Mouse (Mus musculus): ENCODE measurements around the gene Mgll. TPM values are rescaled to one million over a fixed set of nuclear protein-coding genes. Genes with fewer than 3 reads are reported as not detected.

Gene Mgll
- total RNA-seq, 2 experiments from 2014 or later = 178 to 182 TPM

DNA sequence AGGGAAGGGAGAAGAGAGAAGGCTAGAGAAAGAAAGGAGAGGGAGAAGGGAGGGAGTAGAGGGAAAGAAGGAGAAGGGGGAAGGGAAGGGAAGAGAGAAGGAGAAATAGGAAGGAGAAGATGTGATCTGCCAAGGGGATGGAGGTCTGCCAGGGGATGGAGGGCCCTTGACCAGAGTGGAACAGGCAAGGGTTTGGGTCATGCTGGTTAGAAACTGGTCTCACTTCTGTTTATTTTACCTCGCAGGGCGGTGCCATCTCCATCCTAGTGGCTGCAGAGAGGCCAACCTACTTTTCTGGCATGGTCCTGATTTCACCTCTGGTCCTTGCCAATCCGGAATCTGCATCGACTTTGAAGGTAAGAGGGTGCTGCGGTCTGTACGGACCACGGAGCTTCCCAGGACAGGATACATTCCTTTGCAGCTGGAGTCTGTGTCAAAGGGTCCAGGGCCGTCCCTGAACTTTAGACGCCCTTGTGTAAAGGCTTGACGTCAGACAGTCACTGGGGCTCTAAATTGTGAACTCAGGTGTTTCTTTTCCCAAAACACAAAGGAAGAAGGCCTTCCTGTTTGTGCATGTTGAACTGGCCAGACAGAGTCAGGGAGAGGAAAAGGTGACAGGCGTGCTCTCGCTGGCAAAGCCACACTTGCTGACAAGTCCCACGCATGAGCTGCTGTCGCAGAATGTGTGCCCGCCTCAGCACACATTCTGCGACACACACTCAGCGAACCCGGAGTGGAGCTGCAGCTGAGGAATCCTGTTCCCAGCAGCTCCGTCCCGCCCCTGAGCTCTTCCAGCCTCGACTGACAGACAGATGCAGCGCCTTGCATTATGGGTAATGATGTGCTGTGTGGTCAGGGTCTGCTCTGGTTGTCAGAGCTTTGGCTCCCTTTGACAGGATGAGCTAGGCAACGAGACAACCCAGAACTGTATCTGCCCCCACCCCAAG, 85.2 kb downstream of the Mgll start:
- peak overlapping the region; percentile 86 for H3K27ac ChIP-seq
- no peak overlapping the region for H3K4me3 ChIP-seq
- TF ChIP-seq CTCF (conservative IDR thresholded peaks at IDR 0.05) = no peak
- no peak for DNase-seq (ENCODE audit: low spot score in 2 of 2)

DNA sequence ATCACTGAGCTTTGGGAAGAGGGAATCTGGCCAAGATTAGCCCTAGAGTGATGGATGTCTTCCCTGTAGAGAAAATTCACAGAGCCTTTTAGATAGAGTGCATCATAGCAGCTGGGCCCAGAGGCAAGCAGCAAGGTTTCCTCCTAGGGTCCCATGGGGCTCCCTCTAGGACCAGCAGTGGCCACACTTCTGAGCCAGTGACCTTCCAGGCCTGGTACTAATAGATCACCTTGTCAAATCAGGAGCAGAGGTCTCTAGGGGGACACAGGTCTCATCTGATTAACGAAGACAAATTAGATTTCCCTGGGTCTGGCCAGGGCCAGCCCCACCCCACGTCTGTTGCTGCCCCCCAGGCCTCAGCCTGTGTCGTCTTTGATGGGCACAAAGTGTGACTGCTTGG, 86.1 kb downstream of the Mgll start:
- TF ChIP-seq CTCF (conservative IDR thresholded peaks at IDR 0.05) = no peak
- no peak for DNase-seq (ENCODE audit: low spot score in 2 of 2)
- Histone ChIP-seq H3K4me3 (no peak overlapping the region), H3K27ac (peak overlapping the region; percentile 86)

DNA sequence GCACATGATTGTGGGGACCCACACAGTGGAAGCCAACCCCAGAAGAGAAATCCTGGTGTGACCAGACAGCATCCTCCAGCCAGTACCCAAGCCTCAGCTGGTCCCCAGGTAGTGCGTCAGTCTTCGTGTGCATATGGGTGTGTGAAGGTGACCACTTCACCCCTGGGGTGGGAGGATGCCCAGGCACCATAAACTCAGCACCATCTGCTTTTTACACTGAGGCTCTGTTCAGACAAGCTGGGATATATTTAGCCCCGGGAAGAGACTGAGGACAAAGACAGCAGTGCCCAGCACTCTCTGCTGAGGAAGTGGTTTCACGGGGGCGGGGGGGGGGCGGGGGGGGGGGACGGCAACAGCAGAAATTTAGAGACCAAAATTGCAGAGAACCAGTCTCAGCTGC, 87.2 kb downstream of the Mgll start:
- no peak for TF ChIP-seq CTCF (conservative IDR thresholded peaks at IDR 0.05)
- Histone ChIP-seq H3K4me3 (no peak overlapping the region), H3K27ac (peak overlapping the region; percentile 86)
- no peak for DNase-seq (ENCODE audit: low spot score in 2 of 2)

DNA sequence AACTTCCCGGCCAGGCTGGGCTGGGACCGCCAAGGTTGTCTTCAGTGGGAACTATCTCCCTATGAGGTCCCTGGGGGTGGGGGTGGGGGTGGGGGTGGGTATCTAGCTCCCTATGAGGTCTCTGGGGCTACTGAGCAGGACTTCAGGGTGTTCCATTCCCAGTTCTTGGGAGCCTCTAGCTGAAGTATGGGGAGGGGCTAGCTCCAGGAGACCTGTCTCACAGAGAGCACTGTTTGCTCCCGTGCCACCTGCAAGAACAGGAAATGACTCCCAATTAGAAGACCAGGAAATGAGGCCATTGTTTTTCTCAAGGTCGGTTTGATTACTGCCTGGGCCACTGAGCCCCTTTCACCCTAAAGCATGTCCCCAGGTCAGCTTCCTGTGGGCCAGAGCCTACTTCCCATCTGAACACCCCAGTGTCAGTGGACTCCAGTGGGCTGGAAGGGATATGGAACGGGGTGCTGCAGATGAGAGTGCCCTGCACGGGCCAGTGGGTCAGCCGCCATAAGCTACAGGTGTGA, 87.7 kb downstream of the Mgll start:
- DNase-seq (ENCODE audit: low spot score in 2 of 2) = no peak
- peak overlapping the region; percentile 77 for H3K27ac ChIP-seq
- no peak for TF ChIP-seq CTCF (conservative IDR thresholded peaks at IDR 0.05)

DNA sequence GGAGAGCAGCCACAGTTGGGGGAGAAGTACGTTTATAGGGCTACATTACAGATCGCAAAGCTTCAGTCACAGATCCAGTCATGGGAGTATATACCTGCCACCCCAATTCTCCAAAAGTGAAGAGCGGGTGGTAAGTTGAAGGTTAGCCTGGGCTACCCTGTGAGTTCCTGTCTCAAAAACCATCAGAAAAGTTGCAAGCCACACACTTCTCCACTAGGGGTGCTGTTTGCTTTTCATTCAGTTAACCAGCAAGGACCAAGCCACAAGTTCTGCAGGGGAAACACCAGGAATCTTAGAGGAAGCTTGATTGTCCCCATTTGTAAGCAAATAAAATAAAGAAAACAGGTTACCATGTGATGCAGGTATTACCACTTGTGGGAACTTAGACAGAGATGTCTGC, 88.7 kb downstream of the Mgll start:
- H3K4me3 ChIP-seq = no peak overlapping the region
- H3K27ac ChIP-seq = peak overlapping the region; percentile 77
- DNase-seq (ENCODE audit: low spot score in 2 of 2) = peak in 1 of 2 experiments; percentile 64
- peak; percentile 91 for TF ChIP-seq CTCF (conservative IDR thresholded peaks at IDR 0.05)

More for the DNA sequence above, 87.7 kb downstream of the Mgll start:
- no peak overlapping the region for H3K4me3 ChIP-seq

DNA sequence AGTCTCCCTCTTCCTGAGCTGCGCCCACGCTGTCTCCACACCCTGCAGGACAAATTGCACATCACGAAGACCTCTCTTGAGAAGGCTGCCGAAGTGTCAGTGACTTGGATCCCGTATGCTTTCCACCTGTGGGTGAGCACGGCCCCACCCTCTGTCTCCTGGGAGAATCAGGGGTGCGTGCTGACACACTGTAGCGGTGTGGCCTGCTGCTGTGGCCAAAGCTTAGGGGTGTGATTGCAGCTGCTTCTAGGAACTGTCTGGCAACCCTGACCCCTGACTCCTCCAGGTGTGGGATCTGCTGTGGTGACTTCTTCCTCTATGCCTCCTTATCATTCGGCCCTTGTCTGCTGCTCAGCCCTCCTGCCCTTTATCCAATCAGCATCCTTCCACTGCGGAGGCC, 89.6 kb downstream of the Mgll start:
- no peak for TF ChIP-seq CTCF (conservative IDR thresholded peaks at IDR 0.05)
- Histone ChIP-seq H3K4me3 (no peak overlapping the region), H3K27ac (no peak overlapping the region; the same call in 1 of the 2 replicates)
- no peak for DNase-seq (ENCODE audit: low spot score in 2 of 2)

DNA sequence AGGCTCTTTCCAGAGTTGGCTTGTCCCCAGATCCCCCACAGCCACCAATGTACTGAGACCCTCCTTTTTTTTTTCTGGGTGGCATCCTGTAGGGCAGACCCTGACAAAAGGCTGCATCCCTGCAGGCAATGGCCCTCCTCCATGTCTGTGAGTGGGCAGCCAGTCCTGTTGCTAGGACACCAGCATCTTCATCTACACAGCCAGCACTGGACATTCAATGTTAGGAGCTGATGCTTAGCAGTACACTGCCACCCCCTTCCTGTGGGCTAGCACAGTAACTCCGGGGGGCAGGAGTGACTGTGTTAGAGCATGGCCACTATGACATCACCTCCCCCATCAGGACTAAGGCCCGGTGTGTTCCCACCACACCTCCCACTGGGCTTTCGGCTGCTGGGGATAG, 90.8 kb downstream of the Mgll start:
- H3K4me3 ChIP-seq = no peak overlapping the region
- peak overlapping the region; percentile 14; the same call in 1 of the 2 replicates for H3K27ac ChIP-seq
- DNase-seq (ENCODE audit: low spot score in 2 of 2) = no peak
- no peak for TF ChIP-seq CTCF (conservative IDR thresholded peaks at IDR 0.05)

DNA sequence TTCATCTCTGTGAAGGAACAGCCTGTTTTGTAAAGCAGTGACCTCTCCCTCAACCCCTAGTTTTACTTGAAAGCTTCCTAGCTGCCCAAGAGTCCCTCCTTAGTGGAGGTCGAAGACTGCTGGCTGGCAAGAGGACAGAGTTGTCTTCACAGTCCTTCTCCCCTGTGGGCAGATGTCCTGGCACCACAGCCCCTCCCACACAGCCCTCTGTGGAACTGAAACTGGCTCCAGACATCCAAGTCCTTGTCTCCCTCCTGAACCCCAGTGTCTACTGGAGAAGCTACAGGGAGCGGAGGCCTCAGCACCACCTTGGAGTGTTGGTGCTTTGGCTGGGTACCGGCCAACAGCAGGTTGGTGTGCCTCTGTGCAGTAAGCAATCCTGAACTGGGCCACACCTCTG, 91.3 kb downstream of the Mgll start:
- Histone ChIP-seq H3K27ac (peak overlapping the region; percentile 14; the same call in 1 of the 2 replicates), H3K4me3 (no peak overlapping the region)
- no peak for DNase-seq (ENCODE audit: low spot score in 2 of 2)
- TF ChIP-seq CTCF (conservative IDR thresholded peaks at IDR 0.05) = no peak

DNA sequence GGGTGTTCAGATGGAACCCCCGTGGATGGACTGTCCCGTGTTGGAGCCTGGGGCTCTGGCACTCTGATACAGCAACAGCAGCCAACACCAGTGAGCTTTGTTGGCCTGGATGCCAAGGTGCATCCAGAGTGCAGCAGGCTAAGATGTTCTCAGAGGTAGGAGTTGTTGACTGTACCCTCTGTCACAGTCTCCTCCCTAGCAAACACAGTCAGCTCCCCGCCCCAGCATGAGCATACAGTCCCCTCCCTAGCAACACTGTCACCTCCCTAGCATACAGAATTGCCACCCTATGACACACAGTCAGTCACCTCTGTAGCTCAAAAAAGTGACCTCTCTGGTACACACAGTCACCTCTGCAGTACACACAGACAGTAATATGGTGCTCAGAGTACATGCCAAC, 92.7 kb downstream of the Mgll start:
- Histone ChIP-seq H3K4me3 (no peak overlapping the region), H3K27ac (no peak overlapping the region)
- TF ChIP-seq CTCF (conservative IDR thresholded peaks at IDR 0.05) = no peak
- DNase-seq (ENCODE audit: low spot score in 2 of 2) = no peak

DNA sequence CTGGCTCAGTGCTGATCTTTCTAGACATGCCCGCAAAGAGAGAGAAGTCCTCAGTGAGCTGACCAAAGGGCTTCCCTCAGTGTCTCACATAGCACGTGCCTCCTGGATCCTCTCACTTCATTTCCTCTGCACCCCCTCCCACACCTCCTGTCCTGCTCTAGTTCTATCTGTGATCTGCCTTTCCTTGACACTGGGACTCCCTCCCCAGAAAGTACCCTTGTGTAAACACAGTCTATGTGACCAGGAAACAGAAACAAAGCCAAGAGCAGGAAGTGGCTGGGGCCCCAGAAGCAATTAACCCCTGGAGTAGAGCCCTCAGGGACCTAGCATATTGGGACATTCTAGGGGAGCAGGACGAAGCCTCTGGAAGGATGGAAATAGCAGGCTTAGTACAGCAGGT, 96.6 kb downstream of the Mgll start:
- H3K27ac ChIP-seq = peak overlapping the region; percentile 23; the same call in 1 of the 2 replicates
- no peak overlapping the region for H3K4me3 ChIP-seq
- no peak for TF ChIP-seq CTCF (conservative IDR thresholded peaks at IDR 0.05)
- no peak for DNase-seq (ENCODE audit: low spot score in 2 of 2)

DNA sequence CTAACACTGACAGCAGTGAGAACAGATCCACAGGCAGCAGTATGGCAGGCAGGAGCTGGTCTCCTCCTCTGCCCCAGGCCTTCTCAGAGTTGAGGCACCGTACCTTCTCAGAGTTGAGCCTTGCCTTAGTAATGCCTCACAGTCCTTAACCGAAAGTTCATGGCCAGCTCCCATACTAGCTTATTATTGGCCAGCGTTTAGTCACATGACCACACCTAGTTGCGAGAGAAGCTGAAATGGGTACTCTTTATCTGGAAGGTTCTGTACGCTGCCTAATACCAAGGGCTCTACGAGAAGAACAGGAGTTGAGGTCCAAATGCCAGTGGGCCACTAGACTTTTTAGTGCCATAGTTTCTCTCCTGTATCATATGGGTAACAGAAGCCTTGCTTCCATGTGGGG, 97.1 kb downstream of the Mgll start:
- H3K27ac ChIP-seq = peak overlapping the region; percentile 53; the same call in 1 of the 2 replicates
- no peak for TF ChIP-seq CTCF (conservative IDR thresholded peaks at IDR 0.05)
- no peak overlapping the region for H3K4me3 ChIP-seq
- DNase-seq (ENCODE audit: low spot score in 2 of 2) = no peak

DNA sequence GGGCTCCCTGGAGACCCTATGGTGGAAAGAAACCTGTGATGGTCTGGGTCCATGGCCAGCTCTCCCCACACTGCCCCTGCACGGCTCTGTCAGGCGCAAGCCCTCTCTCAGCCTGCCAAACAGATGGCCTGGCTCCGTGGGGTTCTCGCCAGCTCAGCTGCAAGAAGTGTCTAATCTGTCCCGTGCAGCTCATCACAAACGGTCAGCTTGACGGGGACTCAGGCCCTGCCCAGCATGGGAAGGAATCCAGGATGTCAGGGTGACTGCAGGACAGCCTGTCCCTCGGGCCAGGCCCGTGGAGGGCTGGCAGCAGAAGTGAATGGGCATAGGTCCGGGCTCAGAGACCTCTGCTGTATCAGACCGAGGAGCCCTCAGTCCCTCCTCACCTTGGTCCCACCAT, 97.7 kb downstream of the Mgll start:
- H3K4me3 ChIP-seq = no peak overlapping the region
- peak overlapping the region; percentile 53; the same call in 1 of the 2 replicates for H3K27ac ChIP-seq
- no peak for TF ChIP-seq CTCF (conservative IDR thresholded peaks at IDR 0.05)
- peak in 1 of 2 experiments; percentile 38 for DNase-seq (ENCODE audit: low spot score in 2 of 2)

DNA sequence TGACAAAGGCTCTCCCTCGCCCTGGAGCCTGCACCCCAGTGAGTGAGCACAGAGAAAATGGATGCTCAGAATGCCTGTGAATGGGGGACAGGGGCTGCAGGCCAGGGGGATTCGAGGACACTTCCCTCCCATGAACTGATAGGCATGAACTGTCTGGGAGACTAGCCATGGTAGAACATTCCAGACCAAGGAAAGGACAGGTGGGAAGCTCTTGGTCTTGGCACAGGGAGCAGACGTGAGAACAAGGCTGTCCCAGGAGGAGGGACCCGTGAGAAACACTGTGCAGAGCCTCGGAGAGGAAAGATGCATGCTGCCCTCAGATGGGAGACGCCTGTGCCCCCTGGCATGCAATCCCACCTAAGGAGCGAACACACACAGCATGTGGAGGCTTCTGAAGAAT, 100.0 kb downstream of the Mgll start:
- Histone ChIP-seq H3K27ac (no peak overlapping the region), H3K4me3 (no peak overlapping the region)
- DNase-seq (ENCODE audit: low spot score in 2 of 2) = no peak
- TF ChIP-seq CTCF (conservative IDR thresholded peaks at IDR 0.05) = no peak

DNA sequence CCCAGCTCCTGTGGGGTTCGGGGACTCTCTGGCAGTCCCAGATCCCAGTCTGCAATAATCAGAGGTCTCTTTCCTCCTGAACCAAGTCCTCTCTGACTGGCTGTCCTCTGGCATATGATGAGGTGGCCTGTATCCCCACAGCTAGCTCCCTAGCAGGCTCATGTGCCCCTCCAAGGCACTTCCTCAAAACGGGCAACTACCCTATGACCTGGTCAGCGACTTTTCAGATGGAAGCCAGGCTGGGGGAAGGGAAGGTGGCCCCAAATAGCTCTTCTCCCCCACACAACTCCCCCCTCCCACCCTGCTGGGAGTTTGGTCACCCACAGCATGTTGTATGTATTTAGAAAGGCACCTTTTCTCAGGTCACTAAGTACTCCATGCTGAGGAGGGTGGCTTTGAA, 101.9 kb downstream of the Mgll start:
- no peak for TF ChIP-seq CTCF (conservative IDR thresholded peaks at IDR 0.05)
- H3K27ac ChIP-seq = peak overlapping the region; percentile 84
- no peak for DNase-seq (ENCODE audit: low spot score in 2 of 2)
- no peak overlapping the region for H3K4me3 ChIP-seq
